Mouse (Mus musculus) thymus, postnatal 10 days (tissue): Measurements from ENCODE around the gene Foxp1.

Source experiments
- DNase-seq, 2 experiments: peaks; one replicate each; pipeline ENCODE4 v3.0.0; 2021; ENCODE audit warnings: low spot score in 2 of 2

The Foxp1 gene

DNA sequence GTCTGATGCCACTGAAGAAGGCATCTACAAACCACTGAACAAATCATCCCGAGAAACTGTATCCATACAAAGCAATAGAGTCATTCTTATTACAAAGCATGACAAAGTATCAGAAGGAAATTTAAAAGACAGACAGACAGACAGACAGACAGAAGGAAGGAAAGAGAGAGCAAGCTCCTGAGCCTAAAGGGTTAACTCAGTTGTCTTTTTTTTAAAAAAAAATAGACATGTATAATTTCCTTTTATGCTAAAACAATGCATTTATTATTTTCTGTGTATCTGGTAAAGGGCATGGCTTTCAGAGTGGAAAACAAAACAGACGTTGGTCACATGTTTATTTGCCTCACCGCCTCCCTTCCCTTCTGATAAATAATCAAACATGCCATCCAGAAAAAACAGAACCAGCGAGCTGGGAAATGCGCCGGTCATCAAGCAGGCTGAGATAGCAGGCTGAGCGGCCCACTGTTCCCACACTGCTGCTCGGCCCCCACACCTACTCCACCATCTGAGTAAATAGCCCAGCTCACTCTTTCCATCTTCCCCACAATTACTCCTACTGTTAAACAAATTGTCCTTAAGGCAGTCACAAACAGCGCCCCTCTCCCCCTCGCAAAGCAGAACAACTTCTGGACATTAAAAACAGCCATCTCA, 428.1 kb downstream of the Foxp1 start:
- peak in 1 of 2 experiments; percentile 4 for DNase-seq

DNA sequence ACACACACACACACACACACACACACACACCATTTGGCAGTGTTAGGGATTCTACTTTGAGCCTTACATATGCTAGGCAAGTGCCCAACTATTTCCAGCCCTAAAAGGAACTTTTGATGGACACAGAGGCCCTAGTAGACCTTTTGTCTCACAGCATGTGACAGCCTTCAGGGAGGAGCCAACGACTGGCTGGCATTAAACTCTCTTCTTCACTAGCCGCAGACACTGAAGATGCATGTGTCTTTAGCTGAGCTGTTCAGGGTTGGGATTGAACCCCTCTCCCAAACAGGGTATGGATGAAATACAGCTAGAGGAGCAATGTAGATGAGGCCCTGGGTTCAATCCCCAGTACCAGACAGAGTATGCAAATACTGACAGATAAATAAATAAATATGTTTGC, 428.7 kb downstream of the Foxp1 start:
- DNase-seq: no peak

DNA sequence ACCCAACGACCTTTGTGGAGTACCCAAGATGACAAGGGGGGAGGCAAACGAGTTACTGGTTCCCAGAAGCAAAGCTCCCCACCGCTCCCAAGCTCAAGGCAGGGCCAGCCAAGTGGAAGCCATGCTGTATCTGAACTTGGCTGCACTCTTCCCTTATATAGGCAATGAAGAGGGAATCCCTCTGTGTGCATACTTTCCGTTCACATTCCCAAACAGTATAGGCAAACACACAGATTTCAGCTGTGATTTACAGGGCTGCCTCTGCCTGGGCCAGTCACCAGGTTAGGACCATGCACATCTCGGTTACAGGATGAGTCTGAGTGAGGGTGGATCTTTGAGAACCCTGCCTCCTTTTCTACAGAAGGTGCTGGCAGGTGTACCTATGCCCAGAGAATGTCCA, 429.3 kb downstream of the Foxp1 start:
- DNase-seq: no peak

DNA sequence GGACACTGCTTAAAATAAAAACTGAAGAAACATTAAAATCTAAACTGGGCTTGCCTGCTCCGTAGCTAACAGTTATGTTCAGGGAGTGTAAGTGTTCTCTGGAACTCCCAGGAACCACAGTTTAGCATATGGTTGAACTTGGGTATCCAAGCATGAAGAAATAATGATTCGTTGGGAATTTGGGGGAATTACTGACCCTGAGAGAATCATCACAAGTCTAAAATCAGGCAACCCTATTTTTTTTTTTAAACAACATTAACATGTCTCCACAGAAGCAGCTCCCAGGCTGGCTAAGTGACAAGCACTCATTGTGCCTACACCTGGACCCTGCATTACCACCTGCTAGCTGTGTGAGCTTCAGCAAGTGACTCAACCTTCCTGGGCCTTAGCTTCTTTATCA, 430.7 kb downstream of the Foxp1 start:
- no peak for DNase-seq

DNA sequence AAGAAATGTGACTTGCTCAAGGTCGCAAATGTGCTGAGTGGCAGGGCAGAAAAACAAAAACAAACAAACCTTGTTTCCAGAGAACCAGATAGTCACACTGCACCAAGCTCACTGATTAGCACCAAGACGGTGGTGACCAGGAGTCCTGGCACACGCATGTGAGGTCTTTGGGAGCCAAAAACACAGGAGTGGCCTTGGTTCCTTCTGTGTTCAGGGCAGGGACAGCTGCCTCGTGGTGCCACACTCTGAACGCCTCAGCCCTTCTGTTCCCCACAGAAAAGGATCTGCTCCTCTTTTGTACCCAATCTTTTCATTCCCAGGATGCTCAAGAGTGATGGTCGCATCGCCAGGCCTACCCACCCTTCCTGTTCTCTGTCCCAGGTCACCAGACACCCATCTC, 434.9 kb downstream of the Foxp1 start:
- DNase-seq: no peak

DNA sequence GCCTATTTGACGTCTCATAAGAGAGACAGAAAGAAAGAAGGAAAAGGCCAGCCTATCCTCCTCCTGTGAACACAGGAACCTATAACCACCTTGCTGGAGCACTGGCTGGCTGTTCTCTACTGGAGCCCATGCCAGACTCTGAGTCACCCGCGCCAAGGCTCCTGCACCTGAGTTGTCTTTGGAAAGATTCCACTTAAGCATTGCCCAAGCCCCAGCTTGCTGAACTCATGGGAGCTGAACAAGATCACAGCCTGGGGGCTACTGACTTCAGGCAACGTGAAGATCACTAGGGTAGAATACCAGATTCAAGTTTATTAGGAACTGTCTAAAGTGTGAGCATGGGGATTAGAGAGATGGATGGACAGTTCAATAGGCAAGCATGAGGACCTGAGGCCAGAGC, 437.6 kb downstream of the Foxp1 start:
- no peak for DNase-seq

DNA sequence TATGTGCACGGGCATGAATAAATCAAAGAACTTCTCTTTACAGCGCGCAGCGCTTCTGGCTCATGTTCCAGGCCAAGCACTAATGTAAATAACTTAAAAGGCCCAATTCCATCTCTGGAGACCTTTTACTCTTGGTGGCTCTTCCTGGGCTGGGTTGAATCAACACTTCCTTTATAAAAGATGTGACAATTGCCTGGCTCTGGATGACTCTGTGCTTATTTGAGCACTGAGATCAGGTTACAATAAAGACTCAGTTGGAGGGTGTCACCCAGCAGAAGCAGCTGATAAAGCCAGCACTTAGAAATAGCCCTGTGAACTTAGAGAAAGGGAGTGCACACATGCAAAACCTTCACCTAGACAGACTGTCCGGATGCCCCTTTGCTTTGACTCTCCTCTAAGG, 441.3 kb downstream of the Foxp1 start:
- DNase-seq: no peak

DNA sequence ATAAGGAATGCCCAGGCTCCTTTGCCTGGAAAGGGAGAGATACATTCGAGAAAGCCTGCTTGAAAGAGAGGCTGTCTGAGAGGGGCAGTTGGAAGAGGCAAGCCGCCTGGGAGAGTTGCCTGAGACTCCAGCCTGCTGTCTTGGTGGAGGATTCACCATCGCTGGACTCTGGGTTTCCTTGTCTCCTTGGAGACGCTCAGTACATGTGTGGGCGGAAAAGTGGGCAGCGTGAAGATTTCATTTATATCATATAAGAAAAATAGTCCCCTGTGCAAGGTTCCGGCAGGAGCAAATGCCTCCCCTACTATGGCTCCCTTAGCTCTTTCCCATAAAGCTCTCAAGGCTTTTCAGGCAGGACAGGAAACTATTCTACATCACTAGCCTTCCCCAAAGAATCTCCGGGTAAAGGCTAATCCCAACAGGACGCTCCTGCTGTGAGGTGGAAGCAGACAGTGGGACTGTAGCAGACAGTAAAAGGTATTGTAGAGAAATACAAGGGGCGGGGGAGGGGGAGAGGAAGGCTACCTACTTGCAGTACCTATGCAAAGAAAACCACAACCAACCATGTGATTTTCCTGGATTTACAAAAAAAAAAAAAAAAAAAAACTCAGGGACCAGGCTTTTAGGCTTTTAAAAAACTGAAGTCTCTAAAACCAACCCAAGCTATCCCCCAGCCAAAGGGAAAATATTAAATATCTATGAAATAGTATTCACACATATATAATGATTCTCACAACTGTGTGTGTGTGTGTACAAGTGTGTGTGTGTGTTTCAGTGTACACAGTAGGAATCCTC, 443.3 kb downstream of the Foxp1 start:
- no peak for DNase-seq

DNA sequence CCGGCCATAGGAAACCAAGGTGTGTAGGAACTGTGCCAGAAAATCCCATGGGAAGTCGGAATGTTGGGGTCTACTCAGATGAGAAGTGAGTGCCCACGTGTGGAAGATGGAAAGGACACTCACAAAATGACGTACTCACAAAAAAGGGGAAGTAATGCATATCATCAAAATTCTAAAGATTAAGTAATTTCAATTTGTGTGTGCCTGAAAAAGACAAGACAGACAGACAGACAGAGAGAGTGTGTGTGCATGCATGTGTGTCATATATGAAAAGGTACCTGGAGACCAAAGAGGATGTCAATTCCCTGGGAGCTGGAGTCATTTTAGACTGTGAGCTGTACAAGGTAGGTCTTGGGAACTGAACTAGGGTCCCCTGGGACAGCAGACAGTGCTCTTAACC, 444.4 kb downstream of the Foxp1 start:
- DNase-seq: no peak

DNA sequence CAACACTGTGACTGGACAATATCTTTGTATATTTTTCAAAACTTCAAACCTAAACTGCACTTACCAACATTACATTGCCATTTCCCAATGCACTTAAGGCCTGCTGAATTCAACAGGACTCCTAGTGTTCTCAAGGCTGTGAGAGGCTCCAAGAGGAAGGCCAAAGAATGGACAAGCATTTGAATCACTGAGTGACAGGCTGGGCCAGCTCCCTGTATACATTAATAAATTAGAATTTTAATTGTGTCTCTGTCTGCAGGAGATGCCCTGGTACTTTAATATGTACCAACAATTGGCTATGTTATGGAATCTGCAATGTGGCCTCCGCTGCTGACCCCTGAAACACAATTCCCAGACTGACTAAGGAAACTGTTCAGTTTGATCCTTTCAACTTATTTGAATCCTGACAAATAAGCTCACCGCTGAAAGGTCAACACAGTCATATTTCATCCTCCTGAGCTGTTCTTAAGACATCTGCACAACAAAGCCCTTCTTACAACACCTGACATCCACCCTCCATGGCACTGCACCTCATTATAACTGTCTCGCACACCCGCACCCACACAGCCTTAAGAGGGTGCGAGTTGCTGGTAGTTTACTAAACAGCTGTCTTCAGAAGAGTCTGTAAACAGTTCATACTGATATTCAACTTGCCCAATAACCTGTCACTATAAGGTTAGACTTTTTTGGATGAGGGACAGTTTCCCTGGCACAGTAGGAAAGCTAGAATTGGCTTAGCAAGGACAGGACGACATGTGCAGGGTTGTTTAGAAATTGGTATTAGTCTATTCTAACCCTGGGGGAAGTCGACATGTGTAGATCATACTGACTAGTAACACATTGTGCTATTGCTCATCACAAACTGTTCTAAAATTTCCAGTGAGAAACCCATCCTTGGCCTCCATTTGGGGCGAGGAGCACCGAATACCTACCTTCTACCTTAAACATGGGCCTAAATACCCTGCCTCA, 448.9 kb downstream of the Foxp1 start:
- no peak for DNase-seq

DNA sequence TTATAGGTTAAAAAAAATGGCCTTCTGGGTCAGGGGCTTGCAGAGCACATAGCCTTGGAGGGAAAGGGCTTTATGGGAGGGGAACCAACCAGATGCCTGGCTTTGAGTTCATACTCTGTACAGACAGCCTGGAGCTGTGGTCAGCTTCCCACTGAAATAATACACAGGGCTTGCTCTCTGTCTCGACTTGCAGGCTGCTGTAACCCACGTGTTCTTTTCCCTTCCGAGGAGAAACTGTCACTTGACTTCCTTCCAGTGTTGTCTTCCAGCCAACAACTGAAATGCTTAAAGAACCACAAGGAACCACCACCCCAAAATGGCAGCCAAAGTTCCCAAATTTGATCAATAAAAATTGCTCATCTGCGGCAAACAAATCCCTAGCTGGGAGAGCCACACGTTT, 451.8 kb downstream of the Foxp1 start:
- DNase-seq: no peak

DNA sequence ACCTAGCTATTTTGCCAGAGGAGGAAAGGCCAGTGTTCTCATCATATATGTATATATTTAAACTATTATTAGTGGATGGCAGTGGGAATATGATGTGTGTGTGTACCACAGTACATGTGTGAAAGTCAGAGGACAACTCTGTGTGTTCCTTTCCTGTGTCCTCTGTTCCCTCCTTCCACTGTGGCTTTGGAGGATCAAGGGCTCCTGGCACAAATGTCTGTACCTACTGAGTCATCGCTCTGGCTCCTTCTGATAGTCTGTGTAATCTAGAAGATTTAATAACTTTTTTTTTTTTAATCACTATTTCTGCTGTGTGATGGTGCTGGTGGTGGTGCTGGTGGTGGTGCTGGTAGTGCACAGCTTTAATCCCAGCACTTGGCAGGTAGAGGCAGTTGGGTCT, 452.8 kb downstream of the Foxp1 start:
- DNase-seq: no peak

DNA sequence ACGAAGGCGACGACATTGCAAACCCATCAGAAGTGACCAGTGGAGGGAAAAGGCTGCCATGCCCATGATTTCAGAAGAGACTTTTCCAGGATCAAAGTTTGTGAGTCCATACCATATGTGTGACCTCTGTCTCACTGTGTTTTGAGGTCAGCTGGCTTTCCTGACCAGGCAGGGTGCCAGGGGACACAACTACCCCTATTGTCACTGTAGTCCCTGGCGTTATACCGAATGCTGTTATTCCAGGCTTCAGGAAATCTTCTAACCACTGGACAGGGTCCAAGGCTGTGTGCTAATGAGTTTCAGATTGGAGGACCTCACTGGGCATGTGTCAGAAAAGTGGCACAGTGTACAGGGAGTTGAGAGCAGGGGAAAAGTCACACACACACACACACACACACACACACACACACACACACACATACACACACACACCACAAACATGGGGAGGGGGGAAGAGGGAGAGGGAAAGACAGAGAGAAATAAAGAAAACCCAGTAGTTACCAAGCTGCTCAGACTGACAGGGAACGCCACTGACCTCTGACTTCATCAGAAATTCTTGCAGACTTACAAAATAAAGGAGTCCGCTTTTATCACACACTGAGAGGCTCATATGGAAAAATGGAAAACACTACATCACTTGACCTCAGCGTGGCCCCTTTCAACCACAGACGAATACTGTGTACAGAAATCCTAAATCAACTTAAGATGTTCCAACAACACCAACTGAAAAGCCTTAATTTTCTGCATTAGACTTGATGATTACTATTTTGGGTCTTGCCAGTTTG, 456.8 kb downstream of the Foxp1 start:
- no peak for DNase-seq

DNA sequence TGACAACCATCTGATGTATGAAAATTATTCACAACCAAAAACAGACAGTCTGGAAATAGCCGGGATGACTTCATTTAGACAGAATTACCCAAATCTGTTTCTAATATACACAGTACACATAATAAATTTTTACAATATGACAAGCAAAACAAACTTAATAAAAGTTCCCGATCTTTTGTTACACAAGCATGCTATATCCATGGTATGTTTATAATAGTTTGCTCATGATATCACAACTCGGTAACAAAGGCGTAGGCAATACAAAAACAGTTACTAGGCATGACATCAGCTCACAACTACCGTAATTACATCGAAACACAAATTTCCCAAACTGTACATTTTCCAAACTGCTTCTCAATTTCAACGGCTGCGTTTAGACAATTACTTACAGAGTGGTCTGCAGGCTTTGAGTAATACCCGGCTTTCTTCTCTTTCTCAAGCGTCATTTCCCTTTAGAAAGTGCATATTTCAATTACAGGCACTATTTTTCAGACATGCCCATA, 458.5 kb downstream of the Foxp1 start:
- DNase-seq: no peak

DNA sequence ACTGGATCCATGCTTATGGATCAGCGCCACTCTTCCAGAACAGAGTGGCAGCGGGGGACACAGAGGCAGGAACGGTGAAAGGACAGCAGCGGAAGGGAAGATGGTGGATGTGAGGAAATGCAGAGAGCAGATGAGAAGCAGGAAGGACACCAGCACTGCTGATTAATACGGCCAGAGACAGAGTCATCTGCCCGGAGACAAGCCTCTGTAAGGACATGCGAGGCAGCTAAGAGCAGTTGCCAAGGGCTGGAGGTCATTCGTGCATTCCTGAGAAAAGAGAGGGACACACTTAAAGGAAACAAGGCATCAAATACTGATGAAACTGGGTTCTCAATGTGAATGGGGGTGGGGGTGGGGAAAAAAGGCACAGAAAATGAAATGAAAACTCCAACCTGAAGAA, 459.6 kb downstream of the Foxp1 start:
- no peak for DNase-seq

DNA sequence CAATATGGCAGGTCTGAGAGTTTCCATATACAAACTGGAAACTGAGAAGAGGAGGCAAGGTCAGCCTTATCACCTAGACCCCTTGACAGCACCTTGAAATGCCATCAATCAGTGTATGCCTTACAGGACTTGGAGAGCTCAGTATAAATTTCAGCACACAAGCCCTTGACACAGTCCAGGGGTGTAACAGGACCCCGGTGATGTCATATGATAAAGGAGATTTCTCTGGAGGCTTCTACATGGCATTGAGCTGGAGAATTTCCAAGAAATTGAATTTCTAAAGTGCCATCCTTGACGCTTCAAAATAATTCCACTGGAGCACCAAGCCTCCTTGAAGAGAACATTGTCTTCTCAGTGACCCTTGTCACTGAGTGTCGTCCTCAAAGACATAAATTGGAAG, 463.8 kb downstream of the Foxp1 start:
- no peak for DNase-seq

DNA sequence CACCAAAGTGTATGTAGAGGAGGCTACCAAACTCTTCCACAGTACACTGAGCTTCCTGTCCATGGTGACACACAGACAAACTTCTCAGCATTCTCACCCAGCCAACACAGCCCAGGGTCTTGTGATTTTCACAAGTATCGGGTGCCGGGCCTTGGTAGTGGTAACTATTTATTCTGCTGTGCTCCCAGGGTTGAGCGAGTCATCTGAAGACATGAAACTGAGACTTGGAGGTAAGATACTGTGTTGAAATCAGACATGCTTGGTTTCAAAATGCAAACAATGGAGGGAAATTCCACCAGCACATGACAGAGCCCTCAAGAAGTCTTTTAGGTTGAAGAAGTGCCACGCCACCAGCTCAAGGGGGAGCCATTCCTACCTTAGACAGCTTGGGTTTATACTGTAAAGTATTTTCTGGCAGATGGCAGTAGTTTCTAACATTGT, 465.4 kb downstream of the Foxp1 start:
- peak in 1 of 2 experiments; percentile 10 for DNase-seq

DNA sequence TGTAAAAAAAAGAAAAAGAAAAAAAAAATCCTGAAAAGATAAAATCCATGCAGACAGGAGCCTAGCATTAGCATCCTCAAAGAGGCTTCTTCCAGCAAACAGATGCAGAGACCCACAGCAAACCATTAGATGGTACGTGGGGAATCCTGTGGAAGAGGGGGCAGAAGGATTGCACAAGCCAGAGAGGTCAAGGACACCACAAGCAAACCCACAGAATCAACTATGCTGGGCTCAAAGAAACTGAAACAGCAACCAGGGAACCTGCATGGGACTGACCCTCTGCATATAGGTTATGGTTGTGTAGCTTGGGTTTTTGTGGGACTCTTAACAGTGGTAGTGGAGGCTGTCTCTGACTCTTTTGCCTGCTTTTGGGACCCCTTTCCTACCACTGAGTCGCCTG, 466.1 kb downstream of the Foxp1 start:
- DNase-seq: no peak

DNA sequence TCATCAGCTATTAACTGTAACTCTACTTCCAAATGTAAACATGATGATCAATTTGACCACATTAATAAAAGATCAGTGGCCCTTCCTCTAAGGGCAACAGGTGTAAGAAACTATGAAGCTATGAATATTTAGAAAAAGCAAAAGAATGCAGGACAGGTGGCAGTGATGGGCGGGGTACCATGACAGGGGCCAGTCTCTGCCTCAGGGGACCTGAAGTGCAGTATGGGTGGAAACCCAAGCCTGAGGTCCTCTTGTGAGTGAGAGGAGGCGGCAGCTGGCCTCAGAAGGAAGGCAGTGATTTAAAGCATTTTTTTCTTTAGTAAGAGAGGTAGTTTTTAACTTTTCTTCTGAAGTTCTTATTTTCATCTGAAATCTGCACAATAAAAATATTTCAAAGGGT, 468.5 kb downstream of the Foxp1 start:
- no peak for DNase-seq

DNA sequence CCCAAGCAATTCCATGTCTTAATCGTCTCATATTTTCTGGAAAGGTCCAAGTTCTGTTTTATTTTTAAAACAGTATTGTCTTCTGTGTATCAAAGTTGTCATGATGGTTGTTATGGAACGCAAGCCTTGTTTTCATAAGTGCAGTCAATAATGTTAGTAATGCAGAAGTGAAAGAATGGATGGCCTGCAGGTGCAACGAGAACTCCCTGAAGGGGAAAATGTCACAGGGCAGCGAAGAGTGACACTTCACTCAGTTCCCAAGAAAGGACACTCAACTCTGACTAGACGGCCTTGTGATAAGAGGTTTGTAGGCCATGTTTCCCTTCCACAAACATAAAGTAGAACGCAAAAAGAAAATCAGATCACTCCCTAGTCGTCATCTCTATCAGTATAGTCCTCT, 469.4 kb downstream of the Foxp1 start:
- no peak for DNase-seq

DNA sequence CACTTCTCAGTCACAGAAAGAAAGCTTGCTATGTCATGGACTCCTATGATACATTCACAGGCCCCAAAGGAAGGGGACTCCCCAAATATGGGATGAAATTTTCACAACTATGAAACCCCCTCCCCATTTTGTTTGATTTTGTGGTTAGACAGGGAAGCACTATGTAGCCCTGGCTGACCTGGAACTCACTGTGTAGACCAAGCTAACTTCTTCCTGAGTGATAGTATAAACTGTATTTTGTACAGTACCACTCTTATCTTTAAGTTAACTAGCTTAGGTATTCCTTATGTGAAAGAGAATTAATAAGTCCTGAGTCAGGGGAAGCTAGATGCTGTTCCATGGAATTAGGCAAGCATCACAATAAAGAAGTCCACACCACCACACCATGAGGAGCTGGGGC, 470.8 kb downstream of the Foxp1 start:
- DNase-seq: no peak
